Mouse (Mus musculus) urinary bladder, postnatal 14 days (tissue): ENCODE results near the gene Harbi1.

Experiments used
- DNase-seq: peaks from one replicate; pipeline ENCODE4 v3.0.0; 2021; ENCODE audit warnings: low spot score

Harbi1 gene

GRCm38 (mm10) chr2:91710272-91711234 is at the start of gene Harbi1, which contains the start of gene Atg13:
Harbi1 (plus strand) TSS chr2:91710852.
Atg13 (minus strand) TSS chr2:91710576.
- DNase-seq, result peak; percentile 94

GRCm38 (mm10) chr2:91660981-91661380 is 49.7 kb upstream of the Harbi1 start:
- DNase-seq, result no peak

GRCm38 (mm10) chr2:91664780-91665179 is 45.9 kb upstream of the Harbi1 start:
- no peak for DNase-seq

- no peak for DNase-seq
Measured at GRCm38 (mm10) chr2:91666386-91666910, 44.2 kb upstream of the Harbi1 start.

GRCm38 (mm10) chr2:91667747-91668146 is 42.9 kb upstream of the Harbi1 start:
- DNase-seq, result no peak

- no peak for DNase-seq
Measured at GRCm38 (mm10) chr2:91669326-91669725, 41.3 kb upstream of the Harbi1 start.

GRCm38 (mm10) chr2:91670038-91670437 is 40.6 kb upstream of the Harbi1 start:
- DNase-seq, result no peak

GRCm38 (mm10) chr2:91673587-91673986 is 37.1 kb upstream of the Harbi1 start:
- no peak for DNase-seq

GRCm38 (mm10) chr2:91674895-91675294 is 35.8 kb upstream of the Harbi1 start:
- no peak for DNase-seq

- DNase-seq, result no peak
Measured at GRCm38 (mm10) chr2:91676420-91676819, 34.2 kb upstream of the Harbi1 start.

- DNase-seq, result no peak
Measured at GRCm38 (mm10) chr2:91676961-91677360, 33.7 kb upstream of the Harbi1 start.

- DNase-seq, result peak; percentile 59
Measured at GRCm38 (mm10) chr2:91682850-91683249, 27.8 kb upstream of the Harbi1 start.

- no peak for DNase-seq
Measured at GRCm38 (mm10) chr2:91683919-91684318, 26.7 kb upstream of the Harbi1 start.

GRCm38 (mm10) chr2:91689452-91689851 is 21.2 kb upstream of the Harbi1 start:
- no peak for DNase-seq

GRCm38 (mm10) chr2:91695436-91696224 is 15.0 kb upstream of the Harbi1 start:
- no peak for DNase-seq

GRCm38 (mm10) chr2:91696225-91696590 is 14.4 kb upstream of the Harbi1 start:
- DNase-seq, result no peak

- DNase-seq, result no peak
Measured at GRCm38 (mm10) chr2:91699225-91699624, 11.4 kb upstream of the Harbi1 start.

GRCm38 (mm10) chr2:91701366-91701765 is 9.3 kb upstream of the Harbi1 start:
- no peak for DNase-seq

- no peak for DNase-seq
Measured at GRCm38 (mm10) chr2:91705736-91706135, 4.9 kb upstream of the Harbi1 start.

GRCm38 (mm10) chr2:91706456-91706855 is 4.2 kb upstream of the Harbi1 start:
- DNase-seq, result no peak

GRCm38 (mm10) chr2:91708361-91708760 is 2.3 kb upstream of the Harbi1 start:
- no peak for DNase-seq

GRCm38 (mm10) chr2:91711256-91711925 is 739 bp downstream of the Harbi1 start:
- peak; percentile 17 for DNase-seq
